Mouse (Mus musculus) C2C12 (cell line): ENCODE results near the gene Ick.

Source experiments
- CEBPB ChIP-seq: IDR thresholded peaks from one replicate; pipeline ENCODE4 v1.6.1; 2011; ENCODE audit warnings: low read depth, mild to moderate bottlenecking, control low read depth, moderate library complexity
- CTCF ChIP-seq: IDR thresholded peaks from one replicate; pipeline ENCODE4 v1.5.1; 2011; ENCODE audit not compliant: control insufficient read depth, insufficient read depth, insufficient read length
- FOSL1 ChIP-seq: IDR thresholded peaks from one replicate; pipeline ENCODE4 v1.8.0; 2011; ENCODE audit warnings: mild to moderate bottlenecking, low read length; ENCODE audit not compliant: poor library complexity, insufficient read depth, severe bottlenecking
- MAX ChIP-seq: IDR thresholded peaks from one replicate; pipeline ENCODE4 v1.6.1; 2011; ENCODE audit warnings: mild to moderate bottlenecking, control low read depth
- MYOD1 ChIP-seq: IDR thresholded peaks from one replicate; pipeline ENCODE4 v1.6.1; 2011; ENCODE audit warnings: low read depth; ENCODE audit not compliant: control insufficient read depth, insufficient read length
- MYOG ChIP-seq: IDR thresholded peaks from one replicate; pipeline ENCODE4 v1.6.1; 2011; ENCODE audit not compliant: control insufficient read depth, insufficient read length; ENCODE audit errors: extremely low read depth

DNA sequence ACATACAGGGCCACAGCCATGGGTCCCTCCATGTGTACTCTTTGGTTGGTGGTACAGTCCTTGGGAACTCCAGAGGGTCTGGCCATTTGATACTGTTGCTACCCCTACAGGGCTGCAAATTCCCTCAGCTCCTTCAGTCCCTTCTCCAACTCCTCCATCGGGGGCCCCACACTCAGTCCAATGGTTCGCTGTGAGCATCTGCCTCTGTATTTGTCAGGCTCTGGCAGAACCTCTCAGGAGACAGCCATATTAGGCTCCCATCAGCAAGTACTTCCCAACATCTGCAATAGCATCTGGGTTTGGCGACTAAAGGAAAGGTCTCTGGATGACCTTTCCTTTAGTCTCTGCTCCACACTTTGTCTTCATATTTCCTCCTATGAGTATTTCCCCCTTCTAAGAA lies 102.5 kb downstream of the Ick start:
- TF ChIP-seq CTCF (no peak), MAX (no peak), MYOG (no peak), MYOD1 (no peak), FOSL1 (no peak), CEBPB (no peak)
